ENCODE assay signal across 8 mouse cellular contexts in genomic region chr15:84191724-84192057, GRCm38 (mm10). TPM values are rescaled to one million over a fixed set of nuclear protein-coding genes. Genes with fewer than 3 reads are reported as not detected.
DNase-seq lines count a peak whose midpoint lies in the region; ATAC-seq and TF ChIP-seq lines count a peak whose summit lies in the region.

No protein-coding gene starts in this region.

- no peaks in the 10 kb centered on the region for H3K27me3 ChIP-seq in lung, postnatal 0 days (replicated peaks; ENCODE audit: insufficient read depth, low read length)
- H3K27me3 ChIP-seq in forebrain, embryonic 11.5 days (ENCODE audit: control insufficient read depth, insufficient read depth, low read length), result no peaks in the 10 kb centered on the region
- no peaks in the 10 kb centered on the region for H3K27me3 ChIP-seq in limb, embryonic 11.5 days (ENCODE audit: control insufficient read depth, insufficient read depth, low read length)

- ATAC-seq in lung, postnatal 0 days, result peak; percentile 9; the same call in 1 of the 2 replicates
- no peak; the same call in 1 of the 2 replicates for ATAC-seq in forebrain, embryonic 11.5 days (replicated peaks; ENCODE audit: low FRiP score)
- peak; percentile 40; the same call in 1 of the 2 replicates for ATAC-seq in limb, embryonic 11.5 days (ENCODE audit: insufficient number of reproducible peaks, low FRiP score, low TSS enrichment, low read depth)

- peak overlapping the region; percentile 82 for H3K4me3 ChIP-seq in lung, postnatal 0 days (ENCODE audit: low read depth, low read length)
- H3K4me3 ChIP-seq in forebrain, embryonic 11.5 days (ENCODE audit: low read depth, low read length), result peak overlapping the region; percentile 95
- H3K4me3 ChIP-seq in limb, embryonic 11.5 days (ENCODE audit: low read depth, low read length), result peak overlapping the region; percentile 91
- H3K4me3 ChIP-seq in olfactory bulb, adult 2 months (ENCODE audit: insufficient read depth, low read depth, low read length), result peak overlapping the region; percentile 80

- H3K27ac ChIP-seq in lung, postnatal 0 days (ENCODE audit: low read length), result peak overlapping the region; percentile 91
- 0 out of 2 replicates have a peak overlapping the region, but pooled peaks have one; percentile 53 for H3K27ac ChIP-seq in forebrain, embryonic 11.5 days (ENCODE audit: low read depth, low read length)
- H3K27ac ChIP-seq in limb, embryonic 11.5 days (replicated peaks; ENCODE audit: low read depth, low read length), result 0 out of 2 replicates have a peak overlapping the region, but pooled peaks have one; percentile 56
- H3K27ac ChIP-seq in olfactory bulb, adult 2 months (ENCODE audit: insufficient read depth, low read depth, low read length), result no peak overlapping the region

- H3K9me3 ChIP-seq in lung, postnatal 0 days (ENCODE audit: low read length), result no peaks in the 10 kb centered on the region
- H3K9me3 ChIP-seq in forebrain, embryonic 11.5 days (ENCODE audit: control insufficient read depth, low read length), result no peaks in the 10 kb centered on the region
- H3K9me3 ChIP-seq in limb, embryonic 11.5 days (ENCODE audit: control insufficient read depth, low read length), result no peaks in the 10 kb centered on the region

- no peak for TF ChIP-seq EP300 in lung, postnatal 0 days (IDR thresholded peaks at IDR 0.05)

- H3K4me1 ChIP-seq in lung, postnatal 0 days (ENCODE audit: insufficient read depth, low read depth, low read length), result no peaks in the 10 kb centered on the region
- 0 out of 2 replicates have a peak, but pooled peaks cover 3% of the 10 kb centered on the region for H3K4me1 ChIP-seq in forebrain, embryonic 11.5 days (replicated peaks; ENCODE audit: control insufficient read depth, insufficient read depth, low read length)
- 0 out of 2 replicates have a peak, but pooled peaks cover 3% of the 10 kb centered on the region for H3K4me1 ChIP-seq in limb, embryonic 11.5 days (ENCODE audit: control insufficient read depth, insufficient read depth, low read length)
- H3K4me1 ChIP-seq in olfactory bulb, adult 2 months (ENCODE audit: control insufficient read depth, insufficient read depth, low read length), result peaks cover 8% of the 10 kb centered on the region

- DNase-seq in lung, postnatal 0 days (ENCODE audit: low spot score), result no peak
- no peak for DNase-seq in lung, adult 18-20 months
- DNase-seq in forebrain, embryonic 11.5 days (ENCODE audit: low spot score), result no peak
- DNase-seq in limb, embryonic 11.5 days (ENCODE audit: low spot score), result no peak
- DNase-seq in adrenal gland, postnatal 4 days (ENCODE audit: low spot score in 2 of 2), result no peak
- no peak for DNase-seq in adrenal gland, postnatal 10 days
- DNase-seq in right cerebral cortex, postnatal 36 days (ENCODE audit: low spot score in 2 of 2), result no peak

- TF ChIP-seq POLR2A in olfactory bulb, adult 2 months (IDR thresholded peaks at IDR 0.05; ENCODE audit: insufficient read depth, low read depth, low read length), result no peak

- 0 out of 2 replicates have a peak, but pooled peaks cover 10% of the 10 kb centered on the region for H3K36me3 ChIP-seq in lung, postnatal 0 days (ENCODE audit: insufficient read depth, low read length)
- H3K36me3 ChIP-seq in forebrain, embryonic 11.5 days (ENCODE audit: control insufficient read depth, insufficient read depth, low read length), result no peaks in the 10 kb centered on the region
- peaks cover 2% of the 10 kb centered on the region; the same call in 1 of the 2 replicates for H3K36me3 ChIP-seq in limb, embryonic 11.5 days (ENCODE audit: control insufficient read depth, insufficient read depth, low read length)

- peak overlapping the region; percentile 53 for H3K4me2 ChIP-seq in lung, postnatal 0 days (replicated peaks; ENCODE audit: low read depth, low read length)
- peak overlapping the region; percentile 68 for H3K4me2 ChIP-seq in forebrain, embryonic 11.5 days (ENCODE audit: low read depth, low read length, severe bottlenecking)
- peak overlapping the region; percentile 70 for H3K4me2 ChIP-seq in limb, embryonic 11.5 days (ENCODE audit: low read depth, severe bottlenecking)

- WGBS in lung, postnatal 0 days, result 2% methylated on average over 9 of the region's 9 CpGs
- 2% methylated on average over 9 of the region's 9 CpGs for WGBS in forebrain, embryonic 11.5 days
- 2% methylated on average over 9 of the region's 9 CpGs for WGBS in limb, embryonic 11.5 days
- 2% methylated on average over 9 of the region's 9 CpGs for WGBS in olfactory bulb, adult 2 months

- H3K9ac ChIP-seq in lung, postnatal 0 days (replicated peaks; ENCODE audit: low read depth), result peak overlapping the region; percentile 75
- H3K9ac ChIP-seq in forebrain, embryonic 11.5 days (ENCODE audit: low read length), result peak overlapping the region; percentile 87
- peak overlapping the region; percentile 89 for H3K9ac ChIP-seq in limb, embryonic 11.5 days (ENCODE audit: low read length)

- TF ChIP-seq CTCF in lung, postnatal 0 days (IDR thresholded peaks at IDR 0.05), result no peak
- TF ChIP-seq CTCF in olfactory bulb, adult 2 months (IDR thresholded peaks at IDR 0.05; ENCODE audit: insufficient read depth, low read depth, low read length), result no peak

RNA-seq across cellular contexts. Expression of gene Samm50, which starts 0.3 kb away (rescaled TPM):
- 59.9 and 63.5 TPM in 2 replicates for polyA plus RNA-seq in lung, postnatal 0 days (2015; fragmentation: Nextera tagmentation; extraction: Ambion mirVana)
- polyA plus RNA-seq in forebrain, embryonic 11.5 days (2014; fragmentation: Nextera tagmentation; extraction: Ambion mirVana), result 78.8 and 83.0 TPM in 2 replicates
- polyA plus RNA-seq in limb, embryonic 11.5 days (2014; fragmentation: Nextera tagmentation; extraction: Ambion mirVana), result 79.9 and 89.1 TPM in 2 replicates
- not detected in 2 replicates for polyA plus RNA-seq in olfactory bulb, adult 2 months (2012; ENCODE audit: insufficient read depth, insufficient read length, low replicate concordance, missing spikeins)
- total RNA-seq in adrenal gland, postnatal 4 days (2021), result 100 to 1,000 TPM; 159 to 160 TPM
- total RNA-seq in adrenal gland, postnatal 10 days (2021), result 100 to 1,000 TPM; 240 to 293 TPM

RNA-seq across cellular contexts. Expression of gene Pnpla3, which starts 24.1 kb away (rescaled TPM):
- 0.27 and 0.49 TPM in 2 replicates for polyA plus RNA-seq in lung, postnatal 0 days (2015; fragmentation: Nextera tagmentation; extraction: Ambion mirVana)
- polyA plus RNA-seq in forebrain, embryonic 11.5 days (2014; fragmentation: Nextera tagmentation; extraction: Ambion mirVana), result 1.6 and 2.0 TPM in 2 replicates
- polyA plus RNA-seq in limb, embryonic 11.5 days (2014; fragmentation: Nextera tagmentation; extraction: Ambion mirVana), result 0.47 TPM in 1 of 2 replicates, not detected in the other
- polyA plus RNA-seq in olfactory bulb, adult 2 months (2012; ENCODE audit: insufficient read depth, insufficient read length, low replicate concordance, missing spikeins), result not detected in 2 replicates
- 1 to 10 TPM; 4.0 to 5.5 TPM for total RNA-seq in adrenal gland, postnatal 4 days (2021)
- 10 to 100 TPM; 47.6 to 65.6 TPM for total RNA-seq in adrenal gland, postnatal 10 days (2021)

RNA-seq across cellular contexts. Expression of gene Parvb, which starts 40.2 kb away (rescaled TPM):
- polyA plus RNA-seq in lung, postnatal 0 days (2015; fragmentation: Nextera tagmentation; extraction: Ambion mirVana), result 7.9 and 8.5 TPM in 2 replicates
- 3.3 and 4.9 TPM in 2 replicates for polyA plus RNA-seq in forebrain, embryonic 11.5 days (2014; fragmentation: Nextera tagmentation; extraction: Ambion mirVana)
- polyA plus RNA-seq in limb, embryonic 11.5 days (2014; fragmentation: Nextera tagmentation; extraction: Ambion mirVana), result 6.1 and 9.4 TPM in 2 replicates
- not detected in 2 replicates for polyA plus RNA-seq in olfactory bulb, adult 2 months (2012; ENCODE audit: insufficient read depth, insufficient read length, low replicate concordance, missing spikeins)
- 10 to 100 TPM; 44.6 to 45.9 TPM for total RNA-seq in adrenal gland, postnatal 4 days (2021)
- total RNA-seq in adrenal gland, postnatal 10 days (2021), result 10 to 100 TPM; 33.2 to 42.1 TPM
